Mouse (Mus musculus): ENCODE results near the gene Pgghg. TPM values are rescaled to one million over a fixed set of nuclear protein-coding genes. Genes with fewer than 3 reads are reported as not detected.
"Not testable (repeated sequence)": the region's sequence is repeated elsewhere in the genome, so short reads cannot be mapped to it uniquely, and the experiment has no call there.

Pgghg gene
- total RNA-seq, 2 experiments from 2014 or later, result 7.4 to 7.7 TPM

- DNase-seq; intact Hi-C loops (cut with DNase I): not testable (repeated sequence)
These were observed 35.5 kb downstream of the Pgghg start for GRCm38 (mm10) chr7:140976720-140977119.

GRCm38 (mm10) chr7:140981704-140982103, 40.5 kb downstream of the Pgghg start:
- intact Hi-C loops (cut with DNase I), result no loop called here

GRCm38 (mm10) chr7:140982971-140983370, 41.8 kb downstream of the Pgghg start:
- intact Hi-C loops (cut with DNase I), result no loop called here
- DNase-seq, result no peak

More at GRCm38 (mm10) chr7:140981704-140982103, 40.5 kb downstream of the Pgghg start:
- no peak for DNase-seq

- intact Hi-C loops (cut with DNase I), result no loop called here
- no peak for DNase-seq
These were observed 46.3 kb downstream of the Pgghg start for GRCm38 (mm10) chr7:140987182-140988138.

- intact Hi-C loops (cut with DNase I), result no loop called here
- DNase-seq, result no peak
These were observed 47.8 kb downstream of the Pgghg start for GRCm38 (mm10) chr7:140989022-140989421.

- DNase-seq, result no peak
- intact Hi-C loops (cut with DNase I), result no loop called here
These were observed 49.0 kb downstream of the Pgghg start for GRCm38 (mm10) chr7:140990185-140990584.

GRCm38 (mm10) chr7:140990622-140991021, 49.4 kb downstream of the Pgghg start:
- intact Hi-C loops (cut with DNase I), result no loop called here
- DNase-seq, result no peak

GRCm38 (mm10) chr7:140991117-140991689, 50.0 kb downstream of the Pgghg start:
- no peak for DNase-seq
- intact Hi-C loops (cut with DNase I), result no loop called here

Other genes starting within 250 kb of the Pgghg start
- not detected for gene Olfr541, start 244.1 kb upstream of the Pgghg start, total RNA-seq (2021)
- 1 to 10 TPM in 1 of 2 experiments, under 1 TPM in 1; 0.93 to 5.7 TPM for gene Cyp2e1, start 177.7 kb upstream of the Pgghg start, total RNA-seq (2021)
- not detected for gene Syce1, start 153.5 kb upstream of the Pgghg start, total RNA-seq (2021)
- under 1 TPM; 0.22 to 0.36 TPM for gene Zfp941, start 119.2 kb upstream of the Pgghg start, total RNA-seq (2021)
- gene Urah, start 106.4 kb upstream of the Pgghg start, total RNA-seq (2021), result not detected
- 1 to 10 TPM; 6.2 to 8.4 TPM for gene Scgb1c1, start 95.8 kb upstream of the Pgghg start, total RNA-seq (2021)
- gene Odf3, start 93.6 kb upstream of the Pgghg start, total RNA-seq (2021), result not detected
- not detected for gene Gm45785, start 85.1 kb upstream of the Pgghg start, total RNA-seq (2021)
- 10 to 100 TPM; 23.7 to 24.5 TPM for gene Ric8a, start 84.4 kb upstream of the Pgghg start, total RNA-seq (2021)
- 10 to 100 TPM; 11.3 to 12.5 TPM for gene Bet1l, start 83.8 kb upstream of the Pgghg start, total RNA-seq (2021)
- 10 to 100 TPM; 92.6 to 92.8 TPM for gene Psmd13, start 59.4 kb upstream of the Pgghg start, total RNA-seq (2021)
- 10 to 100 TPM; 54.6 to 56.2 TPM for gene Sirt3, start 59.1 kb upstream of the Pgghg start, total RNA-seq (2021)
- 1,000 to 10,000 TPM; 2,004 to 2,091 TPM for gene Cox8b, start 40.9 kb upstream of the Pgghg start, total RNA-seq (2021)
- gene Nlrp6, start 20.5 kb upstream of the Pgghg start, total RNA-seq (2021), result not detected
- gene Ifitm5, start 8.9 kb downstream of the Pgghg start, total RNA-seq (2021), result under 1 TPM; 0.38 to 0.80 TPM
- gene Gm45717, start 14.5 kb downstream of the Pgghg start, total RNA-seq (2021), result not detected
- gene Ifitm2, start 14.6 kb downstream of the Pgghg start, total RNA-seq (2021), result 100 to 1,000 TPM; 130 TPM
- 1 to 10 TPM; 3.1 to 4.2 TPM for gene Ifitm1, start 25.8 kb downstream of the Pgghg start, total RNA-seq (2021)
- 10 to 100 TPM; 95.6 to 96.3 TPM for gene Ifitm3, start 69.4 kb downstream of the Pgghg start, total RNA-seq (2021)
- 1 to 10 TPM in 1 of 2 experiments, under 1 TPM in 1; 0.34 to 1.1 TPM for gene Ifitm6, start 76.5 kb downstream of the Pgghg start, total RNA-seq (2021)
- not detected for gene Gm17387, start 87.7 kb downstream of the Pgghg start, total RNA-seq (2021)
- under 1 TPM; 0.07 to 0.14 TPM for gene B4galnt4, start 119.7 kb downstream of the Pgghg start, total RNA-seq (2021)
- under 1 TPM; 0.43 to 0.95 TPM for gene Pkp3, start 136.8 kb downstream of the Pgghg start, total RNA-seq (2021)
- 1 to 10 TPM; 8.0 to 8.1 TPM for gene Sigirr, start 159.2 kb downstream of the Pgghg start, total RNA-seq (2021)
- gene Ano9, start 176.4 kb downstream of the Pgghg start, total RNA-seq (2021), result under 1 TPM; 0.10 to 0.29 TPM
- 10 to 100 TPM; 35.9 to 38.7 TPM for gene Ptdss2, start 181.0 kb downstream of the Pgghg start, total RNA-seq (2021)
- gene Rnh1, start 231.5 kb downstream of the Pgghg start, total RNA-seq (2021), result 10 to 100 TPM; 60.8 to 70.2 TPM